Mouse (Mus musculus) lung, embryonic 15.5 days (tissue): ENCODE measurements around the gene Tmem181a. TPM values are rescaled to one million over a fixed set of nuclear protein-coding genes. Genes with fewer than 3 reads are reported as not detected.
"Not testable (repeated sequence)": the region's sequence is repeated elsewhere in the genome, so short reads cannot be mapped to it uniquely, and the experiment has no call there.

ENCODE experiments used
- ATAC-seq: fragments of 200-750 bp; cut with Nextera tagmentation; 2 replicates; pipeline ENCODE4 v1.8.0; 2017; ENCODE audit warnings: moderate number of reproducible peaks, borderline replicate concordance; ENCODE audit not compliant: low FRiP score, low TSS enrichment; ENCODE audit errors: extremely low read depth
- H3K27ac ChIP-seq: fragments of 300-500 bp; sonication (generic); 2 replicates; pipeline ENCODE4 v1.5.1; 2015; ENCODE audit warnings: moderate library complexity, mild to moderate bottlenecking, inconsistent platforms
- H3K27me3 ChIP-seq: fragments of 300-500 bp; sonication (generic); 2 replicates; pipeline ENCODE4 v1.6.1; 2015; ENCODE audit warnings: inconsistent platforms
- H3K36me3 ChIP-seq: fragments of 300-500 bp; sonication (generic); 2 replicates; pipeline ENCODE4 v1.6.1; 2015; ENCODE audit warnings: inconsistent platforms
- H3K4me1 ChIP-seq: fragments of 300-500 bp; sonication (generic); 2 replicates; pipeline ENCODE4 v1.6.1; 2015; ENCODE audit warnings: inconsistent platforms
- H3K4me2 ChIP-seq: fragments of 300-500 bp; sonication (generic); 2 replicates; pipeline ENCODE4 v1.6.1; 2015; ENCODE audit warnings: inconsistent platforms, mild to moderate bottlenecking, moderate library complexity
- H3K4me3 ChIP-seq: fragments of 300-500 bp; sonication (generic); 2 replicates; pipeline ENCODE4 v1.5.1; 2015; ENCODE audit warnings: mild to moderate bottlenecking, inconsistent platforms
- H3K9ac ChIP-seq: fragments of 300-500 bp; sonication (generic); 2 replicates; pipeline ENCODE4 v1.6.1; 2015; ENCODE audit warnings: inconsistent platforms
- H3K9me3 ChIP-seq: fragments of 300-500 bp; sonication (generic); 2 replicates; pipeline ENCODE4 v1.6.1; 2016; ENCODE audit warnings: inconsistent platforms
- WGBS: fragments of 180-500 bp; shearing (Covaris S2); methylation state at CpG from one replicate; pipeline ENCODE4 v1.1.7; 2015; 5-methylcytosine and 5-hydroxymethylcytosine counted together
- polyA plus RNA-seq: library from polyadenylated mRNA; unstranded; fragments of >200 nt; fragmentation: Nextera tagmentation; extraction: Ambion mirVana; gene quantifications from 2 replicates; pipeline ENCODE4 v1.2.1, GENCODE M21; 2015

Tmem181a gene
- polyA plus RNA-seq, 1 experiment from 2014 or later, result 20.3 TPM

DNA sequence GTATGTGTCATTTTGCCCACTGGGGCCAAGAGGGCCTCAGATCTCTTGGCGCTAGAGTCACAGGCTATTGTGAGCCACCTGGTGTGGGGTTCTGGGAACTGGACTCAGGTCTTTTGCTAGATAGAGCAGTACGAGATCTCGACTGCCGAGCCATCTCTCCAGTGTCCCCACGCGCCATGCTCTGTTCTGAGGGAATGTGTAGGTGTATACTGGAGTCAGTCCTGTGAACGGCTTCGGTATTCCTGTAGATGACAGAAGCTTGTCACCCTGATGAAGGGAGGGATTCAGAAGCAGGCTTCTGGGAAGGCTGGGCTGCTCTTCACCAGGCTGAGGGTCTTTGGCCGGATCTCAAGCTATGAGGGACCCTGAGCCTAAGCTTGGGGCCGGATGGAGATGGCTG is 23.1 kb downstream of the Tmem181a start:
- not testable (repeated sequence) for H3K4me3 ChIP-seq, ATAC-seq

DNA sequence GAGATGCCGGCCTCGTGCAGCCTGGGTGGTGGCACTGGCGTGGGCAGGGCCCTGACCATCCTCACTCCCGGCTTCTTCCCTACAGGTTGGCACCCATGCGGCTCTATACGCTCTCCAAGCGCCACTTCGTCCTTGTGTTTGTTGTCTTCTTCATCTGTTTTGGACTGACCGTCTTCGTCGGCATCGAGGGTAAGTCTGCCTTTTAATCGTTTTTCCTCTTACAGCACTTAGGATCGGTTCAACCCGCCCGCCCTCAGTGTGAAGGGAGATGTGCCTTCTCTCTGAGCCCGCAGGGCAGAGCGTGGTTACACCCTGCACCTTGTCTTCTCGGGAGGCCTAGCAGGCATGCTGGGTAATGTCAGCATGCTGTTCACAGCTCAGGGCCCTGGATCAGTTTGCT is 23.9 kb downstream of the Tmem181a start:
- not testable (repeated sequence) for H3K4me2 ChIP-seq, H3K27ac ChIP-seq, H3K36me3 ChIP-seq, H3K27me3 ChIP-seq, ATAC-seq, H3K9ac ChIP-seq, H3K9me3 ChIP-seq, H3K4me1 ChIP-seq, H3K4me3 ChIP-seq
- WGBS, result 94% methylated on average over 15 of the region's 19 CpGs

More for the DNA sequence above, 23.1 kb downstream of the Tmem181a start:
- not testable (repeated sequence) for H3K4me1 ChIP-seq, H3K27ac ChIP-seq, H3K36me3 ChIP-seq, H3K9ac ChIP-seq, H3K4me2 ChIP-seq, H3K27me3 ChIP-seq, H3K9me3 ChIP-seq
- WGBS, result 75% methylated on average over 8 of the region's 10 CpGs

DNA sequence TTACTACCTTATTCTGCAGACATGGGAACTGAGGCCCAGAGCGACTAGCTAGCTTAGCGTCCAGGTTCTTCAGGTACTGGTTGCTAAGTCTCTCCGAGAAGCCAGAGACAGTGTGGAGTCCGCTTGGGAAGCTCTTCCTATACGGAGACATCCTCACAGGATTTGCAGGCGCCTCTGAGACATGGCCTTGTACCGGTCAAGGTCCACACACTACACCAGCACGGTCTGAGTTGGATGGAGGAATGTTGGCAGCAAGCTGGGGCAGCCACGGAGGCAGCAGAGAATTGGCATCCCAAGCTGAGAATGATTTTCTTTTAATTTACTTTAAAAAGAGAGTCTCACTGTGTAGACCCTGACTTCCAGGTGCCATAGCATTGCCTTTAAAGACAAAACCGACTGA is 26.5 kb downstream of the Tmem181a start:
- H3K9ac ChIP-seq, ATAC-seq, H3K4me2 ChIP-seq, H3K9me3 ChIP-seq, H3K27ac ChIP-seq, H3K4me3 ChIP-seq, H3K27me3 ChIP-seq, H3K36me3 ChIP-seq, H3K4me1 ChIP-seq: not testable (repeated sequence)
- 94% methylated on average over 8 of the region's 10 CpGs for WGBS

DNA sequence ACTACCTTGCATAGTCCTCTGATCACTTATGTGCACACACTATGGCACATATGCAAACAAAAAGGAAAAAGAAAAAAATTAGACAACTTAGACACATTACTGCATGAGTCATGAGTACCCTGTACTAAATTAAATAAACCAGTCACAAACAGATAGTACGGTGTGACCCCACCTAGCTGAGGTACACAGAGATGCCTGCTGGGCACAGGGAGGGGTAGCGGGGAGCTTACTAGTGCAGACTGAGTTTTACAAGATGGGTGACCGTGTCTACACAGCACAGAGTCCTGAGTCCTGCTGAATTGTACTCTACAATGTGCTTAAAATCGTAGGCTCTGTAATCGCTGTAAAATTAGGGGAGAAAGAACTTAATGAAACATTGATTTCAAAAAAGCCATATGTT is 29.5 kb downstream of the Tmem181a start:
- WGBS, result 94% methylated on average over 5 of the region's 5 CpGs
- H3K27ac ChIP-seq, ATAC-seq, H3K9me3 ChIP-seq, H3K4me1 ChIP-seq, H3K4me2 ChIP-seq, H3K9ac ChIP-seq, H3K36me3 ChIP-seq, H3K4me3 ChIP-seq, H3K27me3 ChIP-seq: not testable (repeated sequence)

DNA sequence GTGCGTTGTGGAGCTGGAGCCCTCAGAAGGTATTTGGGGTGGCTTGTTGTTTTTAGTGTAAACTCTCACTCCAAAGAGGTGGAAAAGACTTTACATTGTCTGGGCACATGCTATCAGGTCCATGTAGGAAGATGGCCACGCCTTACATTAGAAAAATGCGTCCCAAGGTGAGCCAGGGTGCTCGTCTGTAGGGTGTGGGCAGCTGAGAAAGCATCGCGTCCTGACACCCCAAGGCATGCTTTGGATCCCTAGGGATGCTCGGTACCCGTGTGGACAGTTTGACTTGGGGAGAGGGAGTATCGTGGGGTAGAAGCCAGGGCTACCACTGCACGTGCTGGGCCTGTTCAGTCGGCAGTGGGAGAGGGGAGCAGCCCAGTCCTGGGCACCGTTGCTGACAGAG is 32.4 kb downstream of the Tmem181a start:
- not testable (repeated sequence) for H3K4me1 ChIP-seq, H3K27ac ChIP-seq, ATAC-seq, H3K4me2 ChIP-seq, H3K4me3 ChIP-seq, H3K36me3 ChIP-seq, H3K9me3 ChIP-seq, H3K9ac ChIP-seq, H3K27me3 ChIP-seq
- WGBS, result 89% methylated on average over 12 of the region's 12 CpGs

DNA sequence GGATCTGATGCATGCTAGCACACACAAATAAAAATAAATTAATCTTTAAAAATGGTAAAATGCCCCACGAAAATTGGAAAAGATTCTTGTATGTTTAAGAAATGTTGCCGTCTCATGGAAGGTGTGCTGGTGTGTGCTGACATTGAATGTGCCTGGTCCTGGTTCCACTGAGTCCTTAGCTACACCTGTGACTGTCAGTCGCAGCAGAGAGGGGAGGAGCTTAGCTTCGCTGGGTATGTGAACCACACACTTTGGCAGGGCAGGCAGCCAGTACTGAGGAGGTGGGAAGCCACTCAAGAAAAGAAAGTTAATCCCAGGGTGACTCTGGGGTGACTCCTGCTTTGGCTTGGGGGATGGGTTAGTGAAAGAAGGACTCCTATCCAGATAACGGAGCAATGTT is 37.2 kb downstream of the Tmem181a start:
- ATAC-seq, H3K4me1 ChIP-seq: not testable (repeated sequence)
- no CpG with 5 or more reads among the region's 5 CpGs for WGBS

DNA sequence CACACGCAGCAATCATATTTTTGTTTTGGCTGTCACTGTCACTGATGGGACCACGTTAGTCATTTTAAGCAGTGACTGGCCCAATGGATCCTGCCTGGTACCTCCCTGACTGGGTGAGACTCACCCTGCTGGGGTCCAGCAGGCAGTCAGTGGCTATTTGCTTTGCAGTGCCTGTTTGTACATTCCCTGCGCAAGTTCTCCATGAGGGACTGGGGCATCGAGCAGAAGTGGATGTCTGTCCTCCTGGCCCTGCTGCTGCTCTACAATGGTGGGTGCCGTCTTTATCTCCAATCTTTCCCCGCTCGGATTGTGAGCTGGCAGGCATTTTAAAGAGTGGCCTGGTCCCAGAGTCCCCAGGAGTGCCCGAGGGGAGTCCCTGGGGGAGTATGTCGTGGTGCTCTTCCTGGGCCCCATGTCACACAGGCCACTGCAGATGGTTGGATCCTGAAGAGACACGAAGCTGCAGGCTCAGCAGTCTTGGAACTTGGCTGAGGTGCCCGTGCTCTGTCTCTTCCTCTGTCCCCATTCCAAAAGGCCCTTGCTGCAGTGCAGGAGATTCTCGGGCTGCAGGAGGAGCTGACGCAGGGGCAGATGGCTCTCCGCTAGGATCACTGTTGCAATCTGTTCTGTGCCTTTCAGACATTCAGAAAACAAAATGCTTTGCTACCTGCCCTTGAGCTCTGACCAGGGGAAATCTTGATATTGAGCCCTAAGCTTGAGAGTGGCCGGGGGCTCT is 40.6 kb downstream of the Tmem181a start:
- not testable (repeated sequence) for H3K36me3 ChIP-seq, H3K4me2 ChIP-seq, H3K4me3 ChIP-seq, H3K9me3 ChIP-seq, H3K27me3 ChIP-seq, ATAC-seq, H3K4me1 ChIP-seq, H3K9ac ChIP-seq, H3K27ac ChIP-seq
- 86% methylated on average over 9 of the region's 15 CpGs for WGBS

More for the DNA sequence above, 37.2 kb downstream of the Tmem181a start:
- not testable (repeated sequence) for H3K4me3 ChIP-seq, H3K27ac ChIP-seq, H3K9me3 ChIP-seq, H3K4me2 ChIP-seq, H3K27me3 ChIP-seq, H3K36me3 ChIP-seq, H3K9ac ChIP-seq

DNA sequence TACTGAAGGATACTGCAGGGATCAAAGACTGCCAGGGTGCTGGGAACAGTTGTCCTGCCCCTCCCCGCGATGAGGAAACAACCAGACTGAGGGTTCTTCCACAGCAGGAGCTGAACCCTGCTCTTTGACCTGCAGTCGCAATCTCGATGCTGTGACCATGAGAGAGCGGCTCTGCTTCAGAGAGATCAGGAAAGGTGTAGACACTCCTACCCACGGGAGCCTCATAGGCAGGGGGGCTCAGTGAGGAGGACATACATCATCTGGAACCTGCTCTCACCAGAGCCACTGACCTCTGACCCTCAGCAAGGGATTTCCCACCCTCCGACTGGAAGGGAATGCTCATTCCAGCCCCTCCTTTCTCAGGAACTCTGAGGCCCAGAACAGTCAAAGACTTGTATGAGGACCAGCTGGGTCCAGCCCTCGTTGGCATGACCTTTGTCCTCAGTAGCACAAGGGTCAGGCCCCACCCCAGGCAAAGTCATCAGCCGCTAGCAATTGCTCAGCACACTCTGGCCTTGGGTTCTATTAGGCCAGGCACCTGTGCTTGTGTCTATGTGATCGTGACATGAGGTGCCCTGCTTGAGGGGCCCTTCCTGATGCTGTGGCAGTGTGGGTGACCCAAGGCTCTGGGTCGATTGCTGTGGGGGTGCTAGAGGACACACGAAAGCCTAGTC is 43.7 kb downstream of the Tmem181a start:
- H3K4me1 ChIP-seq, H3K9ac ChIP-seq, H3K36me3 ChIP-seq, H3K27ac ChIP-seq, H3K9me3 ChIP-seq, ATAC-seq, H3K27me3 ChIP-seq, H3K4me3 ChIP-seq, H3K4me2 ChIP-seq: not testable (repeated sequence)
- WGBS, result 62% methylated on average over 6 of the region's 12 CpGs

DNA sequence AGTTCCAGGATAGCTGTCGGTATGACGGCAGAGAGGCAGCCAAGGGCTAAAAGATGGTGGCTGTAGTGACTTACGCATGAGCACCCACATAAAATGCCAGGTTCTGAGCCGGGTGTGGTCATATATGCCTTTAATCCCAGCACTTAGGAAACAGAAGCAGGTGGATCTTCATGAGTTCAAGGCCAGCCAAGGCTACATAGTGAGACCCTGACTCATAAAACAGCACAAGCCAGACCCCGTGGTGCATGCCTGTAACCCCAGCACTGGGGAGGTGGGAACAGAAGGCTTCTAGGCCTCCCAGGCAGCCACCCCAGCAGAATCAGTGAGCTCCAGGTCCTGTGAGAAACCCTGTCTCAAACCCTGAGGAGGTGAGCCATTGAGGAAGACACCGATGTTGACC is 48.2 kb downstream of the Tmem181a start:
- not testable (repeated sequence) for H3K4me1 ChIP-seq, H3K4me3 ChIP-seq, H3K27me3 ChIP-seq, H3K36me3 ChIP-seq, H3K27ac ChIP-seq, ATAC-seq, H3K4me2 ChIP-seq, H3K9ac ChIP-seq, H3K9me3 ChIP-seq
- WGBS, result 94% methylated on average over 5 of the region's 6 CpGs

DNA sequence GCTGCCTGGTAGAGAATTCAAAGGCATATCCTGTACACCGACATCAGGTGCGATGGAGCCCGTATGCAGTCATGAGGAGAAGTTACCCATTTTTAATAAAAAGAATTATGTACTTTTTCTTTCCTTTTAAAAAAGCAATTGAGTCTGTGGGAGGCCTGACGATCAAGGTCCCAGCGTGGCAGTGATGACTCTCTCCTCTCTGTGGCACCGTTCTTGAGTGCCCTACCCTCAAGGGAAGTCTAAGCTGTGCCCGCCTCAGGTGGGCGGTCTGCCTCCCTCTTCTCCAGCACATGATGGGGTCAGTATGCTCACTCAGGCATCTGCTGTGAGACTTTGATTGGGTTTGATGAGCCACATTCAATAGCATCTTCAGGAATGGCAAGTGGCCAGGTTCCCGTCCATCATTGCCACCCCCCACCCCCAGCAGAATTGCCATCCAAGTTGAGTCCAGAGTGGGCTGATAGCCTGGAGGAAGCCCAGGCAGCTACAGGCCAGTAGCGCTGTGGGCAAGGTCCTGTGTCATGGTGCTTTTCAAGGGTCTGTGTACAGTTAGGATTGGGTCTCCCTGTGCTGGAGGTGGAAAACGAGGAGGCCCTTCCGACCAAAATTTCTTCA is 49.1 kb downstream of the Tmem181a start:
- not testable (repeated sequence) for H3K9me3 ChIP-seq, H3K4me3 ChIP-seq, H3K9ac ChIP-seq, H3K4me2 ChIP-seq, H3K27me3 ChIP-seq, H3K36me3 ChIP-seq, H3K27ac ChIP-seq, H3K4me1 ChIP-seq, ATAC-seq
- WGBS, result 84% methylated on average over 12 of the region's 12 CpGs

DNA sequence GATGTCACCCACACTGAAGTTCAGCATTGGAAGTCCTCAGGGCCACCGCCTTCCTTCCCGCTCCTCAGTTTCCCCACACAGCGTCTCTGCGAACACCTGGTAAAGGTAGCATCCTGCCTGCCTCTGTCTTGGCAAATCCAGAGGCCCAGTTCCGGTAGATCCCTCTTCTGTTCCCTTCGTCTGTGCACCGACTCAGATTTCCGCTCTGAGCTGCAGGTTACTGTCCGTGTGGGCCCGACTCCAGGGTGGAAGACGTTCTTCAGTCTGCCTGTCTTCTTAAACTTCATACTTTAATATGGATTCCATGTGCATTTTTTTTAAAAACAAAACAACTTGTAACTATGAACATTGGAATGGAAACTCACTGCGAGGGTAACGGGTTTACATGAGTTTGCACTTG is 49.8 kb downstream of the Tmem181a start:
- H3K27me3 ChIP-seq, H3K27ac ChIP-seq, H3K4me1 ChIP-seq, H3K9me3 ChIP-seq, H3K4me2 ChIP-seq, ATAC-seq, H3K36me3 ChIP-seq, H3K4me3 ChIP-seq, H3K9ac ChIP-seq: not testable (repeated sequence)
- WGBS, result 93% methylated on average over 10 of the region's 13 CpGs

DNA sequence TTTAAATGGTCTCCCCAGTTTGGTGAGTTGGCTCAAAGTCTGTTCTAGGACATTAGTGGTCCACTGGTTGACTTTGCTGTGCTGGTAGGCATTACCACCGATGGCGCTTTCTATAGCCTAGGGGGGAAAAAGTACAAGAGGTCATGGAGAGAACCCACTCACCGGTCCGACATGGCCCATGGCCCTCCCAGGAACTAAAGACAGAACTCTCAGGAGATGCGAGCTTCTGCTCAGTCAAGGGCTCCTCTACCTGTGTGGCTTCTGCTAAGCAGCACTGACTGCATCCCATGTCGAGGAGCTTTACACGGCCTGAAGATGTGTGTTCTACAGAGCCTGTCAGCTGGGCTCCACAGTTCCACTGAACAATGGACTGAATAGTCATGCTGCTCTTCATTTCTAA is 55.1 kb downstream of the Tmem181a start:
- H3K27ac ChIP-seq, ATAC-seq, H3K9me3 ChIP-seq, H3K4me2 ChIP-seq, H3K4me1 ChIP-seq, H3K36me3 ChIP-seq, H3K4me3 ChIP-seq, H3K27me3 ChIP-seq, H3K9ac ChIP-seq: not testable (repeated sequence)
- 89% methylated on average over 7 of the region's 7 CpGs for WGBS
